Mouse (Mus musculus): ENCODE results near the gene Rtbdn.

Gene Rtbdn

GRCm38 (mm10) chr8:84963952-84964351, 17.2 kb downstream of the Rtbdn start:
- no peak for DNase-seq (ENCODE audit: low spot score)

GRCm38 (mm10) chr8:84965731-84966291, 19.0 kb downstream of the Rtbdn start:
- peak; percentile 92 for DNase-seq (ENCODE audit: low spot score)

GRCm38 (mm10) chr8:84966603-84967002, 19.8 kb downstream of the Rtbdn start:
- peak; percentile 53 for DNase-seq (ENCODE audit: low spot score)

- no peak for DNase-seq (ENCODE audit: low spot score)
Measured at GRCm38 (mm10) chr8:84967532-84968304, 20.9 kb downstream of the Rtbdn start.

- no peak for DNase-seq (ENCODE audit: low spot score)
Measured at GRCm38 (mm10) chr8:84968650-84969049, 21.9 kb downstream of the Rtbdn start.

GRCm38 (mm10) chr8:84969241-84970134, 22.7 kb downstream of the Rtbdn start, which contains the start of the genes Gm49661, Prdx2 and Rnaseh2a:
TSS of gene Gm49661 (minus strand) at chr8:84969433.
TSS of gene Prdx2 (plus strand) at chr8:84969587.
TSS of gene Rnaseh2a (minus strand) at chr8:84969767.
- no peak for DNase-seq (ENCODE audit: low spot score)

- no peak for DNase-seq (ENCODE audit: low spot score)
Measured at GRCm38 (mm10) chr8:84970135-84970790, 23.5 kb downstream of the Rtbdn start.

- no peak for DNase-seq (ENCODE audit: low spot score)
Measured at GRCm38 (mm10) chr8:84970913-84971312, 24.1 kb downstream of the Rtbdn start.

- no peak for DNase-seq (ENCODE audit: low spot score)
Measured at GRCm38 (mm10) chr8:84973079-84973478, 26.3 kb downstream of the Rtbdn start.

GRCm38 (mm10) chr8:84973803-84974542, 27.2 kb downstream of the Rtbdn start:
- no peak for DNase-seq (ENCODE audit: low spot score)

GRCm38 (mm10) chr8:84974543-84975142, 27.9 kb downstream of the Rtbdn start:
- DNase-seq (ENCODE audit: low spot score) = no peak

GRCm38 (mm10) chr8:84975434-84975833, 28.6 kb downstream of the Rtbdn start:
- no peak for DNase-seq (ENCODE audit: low spot score)

- peak; percentile 93 for DNase-seq (ENCODE audit: low spot score)
Measured at GRCm38 (mm10) chr8:84976031-84976762, 29.4 kb downstream of the Rtbdn start.

- no peak for DNase-seq (ENCODE audit: low spot score)
Measured at GRCm38 (mm10) chr8:84976763-84977434, 30.1 kb downstream of the Rtbdn start.

GRCm38 (mm10) chr8:84977435-84978247, 30.9 kb downstream of the Rtbdn start:
- peak; percentile 64 for DNase-seq (ENCODE audit: low spot score)

GRCm38 (mm10) chr8:84978248-84978940, 31.6 kb downstream of the Rtbdn start, which contains the start of gene Junb:
TSS of gene Junb (minus strand) at chr8:84978718.
- DNase-seq (ENCODE audit: low spot score) = peak; percentile 83

- peak; percentile 86 for DNase-seq (ENCODE audit: low spot score)
Measured at GRCm38 (mm10) chr8:84979599-84980421, 33.0 kb downstream of the Rtbdn start.

Measured in testis, postnatal 14 days (tissue).